Mouse (Mus musculus) liver, adult 2 months (tissue): ENCODE measurements at regions not wholly inside any gene's neighbourhood (a gene's known extent, or its start where the extent isn't known, plus 50 kb on each side); places are given as distances from the start of the nearest gene placed in this dataset.

Experiments used
- DNase-seq: peaks from one replicate; pipeline ENCODE4 v3.0.0-alpha.2; 2011; ENCODE audit warnings: low read depth, low spot score; ENCODE audit errors: extremely low read depth
- H3K27ac ChIP-seq: fragments of 200-500 bp; replicated peaks from 2 replicates; pipeline ENCODE4 v1.5.1; 2012; ENCODE audit warnings: low read depth, mild to moderate bottlenecking, control low read depth, inconsistent platforms, low read length; ENCODE audit not compliant: insufficient read depth
- H3K27me3 ChIP-seq: fragments of 200-500 bp; 2 replicates; pipeline ENCODE4 v1.6.1; 2012; ENCODE audit warnings: mild to moderate bottlenecking, moderate library complexity, low read length, inconsistent platforms; ENCODE audit not compliant: control insufficient read depth, insufficient read depth
- H3K36me3 ChIP-seq: fragments of 200-500 bp; 2 replicates; pipeline ENCODE4 v1.6.1; 2012; ENCODE audit warnings: low read length, inconsistent platforms; ENCODE audit not compliant: control insufficient read depth, insufficient read depth
- H3K4me1 ChIP-seq: fragments of 200-500 bp; 2 replicates; pipeline ENCODE4 v1.6.1; 2011; ENCODE audit warnings: low read length; ENCODE audit not compliant: control insufficient read depth, insufficient read depth
- H3K4me3 ChIP-seq: fragments of 200-500 bp; 2 replicates; pipeline ENCODE4 v1.5.1; 2011; ENCODE audit warnings: low read depth, mild to moderate bottlenecking, control low read depth, low read length, moderate library complexity; ENCODE audit not compliant: insufficient read depth
- H3K79me2 ChIP-seq: fragments of 200-500 bp; 2 replicates; pipeline ENCODE4 v1.6.1; 2012; ENCODE audit warnings: inconsistent platforms, mild to moderate bottlenecking, low read length, moderate library complexity; ENCODE audit not compliant: control insufficient read depth, insufficient read depth
- H3K9ac ChIP-seq: fragments of 200-500 bp; 2 replicates; pipeline ENCODE4 v1.6.1; 2012; ENCODE audit warnings: low read depth, mild to moderate bottlenecking, control low read depth, inconsistent platforms, low read length
- CTCF ChIP-seq: fragments of 200-500 bp; IDR thresholded peaks from 2 replicates; pipeline ENCODE4 v1.5.1; 2011; ENCODE audit warnings: low read depth, low read length, control low read depth
- POLR2A ChIP-seq: fragments of 200-500 bp; IDR thresholded peaks from 2 replicates; pipeline ENCODE4 v1.6.1; 2011; ENCODE audit warnings: low read length, control low read depth; ENCODE audit not compliant: insufficient read depth; ENCODE audit errors: extremely low read depth
- WGBS: fragments of 180-500 bp; shearing (Covaris S2); methylation state at CpG from one replicate; pipeline ENCODE4 v1.1.7; 2018; 5-methylcytosine and 5-hydroxymethylcytosine counted together

DNA sequence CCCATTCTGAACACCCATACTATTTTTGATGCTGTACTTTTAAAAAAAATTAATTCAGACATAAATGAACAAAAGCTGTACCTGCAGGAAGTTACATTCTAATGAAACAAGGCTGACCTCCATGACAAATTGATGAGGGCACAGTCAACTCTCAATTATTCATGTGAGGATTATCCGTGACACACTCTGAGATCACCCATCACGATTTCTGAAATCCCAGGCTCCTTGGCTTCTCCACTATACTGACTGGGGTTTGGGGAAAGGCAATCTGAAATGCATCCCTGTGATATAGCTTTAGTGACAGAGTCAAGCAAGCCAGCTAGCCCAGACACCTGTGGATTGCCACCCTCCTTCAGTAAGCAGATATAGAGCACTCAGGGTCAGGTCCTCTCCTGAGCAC is 320.9 kb upstream of the Arid1b start:
- WGBS: 88% methylated on average over 2 of the region's 2 CpGs
- Histone ChIP-seq H3K27me3 (no peaks in the 10 kb centered on the region), H3K27ac (no peak overlapping the region), H3K36me3 (no peaks in the 10 kb centered on the region), H3K4me1 (no peaks in the 10 kb centered on the region), H3K4me3 (no peak overlapping the region), H3K79me2 (no peaks in the 10 kb centered on the region), H3K9ac (no peak overlapping the region)
- no peak for TF ChIP-seq CTCF
- no peak for TF ChIP-seq POLR2A
- no peak for DNase-seq

DNA sequence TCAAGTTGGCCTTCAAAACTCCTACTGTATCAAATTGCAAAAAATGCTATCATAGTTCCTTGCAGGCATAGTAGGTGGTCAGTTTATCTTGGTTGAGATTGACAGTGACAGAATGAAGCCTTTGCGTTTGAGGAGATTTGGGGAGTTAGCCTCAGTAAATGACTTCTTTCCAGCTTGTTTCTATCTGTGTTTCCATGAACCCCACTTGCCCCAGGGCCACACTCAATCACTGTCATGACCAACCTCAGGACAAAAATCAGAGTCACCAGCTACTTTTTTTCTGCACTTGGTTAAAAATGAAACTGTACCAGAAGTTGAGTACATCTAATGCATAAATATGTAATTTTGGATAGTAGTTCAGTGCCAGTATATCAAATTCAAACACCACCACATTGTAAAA is 287.7 kb upstream of the Arid1b start:
- TF ChIP-seq CTCF: no peak
- TF ChIP-seq POLR2A: no peak
- Histone ChIP-seq H3K27me3 (no peaks in the 10 kb centered on the region), H3K27ac (no peak overlapping the region), H3K36me3 (no peaks in the 10 kb centered on the region), H3K4me3 (no peak overlapping the region), H3K79me2 (no peaks in the 10 kb centered on the region), H3K9ac (no peak overlapping the region), H3K4me1 (no peaks in the 10 kb centered on the region)
- 86% methylated on average over 1 of the region's 1 CpGs for WGBS
- no peak for DNase-seq

DNA sequence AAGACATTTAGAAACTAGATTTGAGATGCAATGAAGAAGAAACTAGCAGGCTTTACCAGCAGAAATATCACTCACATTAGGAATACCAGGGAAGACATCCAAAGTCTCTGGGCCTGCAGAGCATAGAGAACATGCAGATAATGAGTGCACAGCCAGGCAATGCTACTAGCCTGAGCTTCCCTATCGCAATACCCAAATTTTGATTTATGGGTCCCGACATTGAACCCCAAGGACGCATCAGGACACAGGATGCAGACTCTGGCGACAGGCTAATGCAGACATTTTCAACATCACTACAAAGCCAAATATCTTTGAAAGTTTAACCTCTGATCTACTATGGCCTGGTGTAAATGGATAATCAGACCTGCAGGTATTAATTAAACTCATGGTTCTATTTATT is 273.1 kb upstream of the Arid1b start:
- 89% methylated on average over 4 of the region's 4 CpGs for WGBS
- Histone ChIP-seq H3K4me1 (no peaks in the 10 kb centered on the region), H3K36me3 (no peaks in the 10 kb centered on the region), H3K79me2 (no peaks in the 10 kb centered on the region), H3K27me3 (no peaks in the 10 kb centered on the region), H3K27ac (no peak overlapping the region), H3K4me3 (no peak overlapping the region), H3K9ac (no peak overlapping the region)
- DNase-seq: no peak
- TF ChIP-seq POLR2A: no peak
- TF ChIP-seq CTCF: no peak

DNA sequence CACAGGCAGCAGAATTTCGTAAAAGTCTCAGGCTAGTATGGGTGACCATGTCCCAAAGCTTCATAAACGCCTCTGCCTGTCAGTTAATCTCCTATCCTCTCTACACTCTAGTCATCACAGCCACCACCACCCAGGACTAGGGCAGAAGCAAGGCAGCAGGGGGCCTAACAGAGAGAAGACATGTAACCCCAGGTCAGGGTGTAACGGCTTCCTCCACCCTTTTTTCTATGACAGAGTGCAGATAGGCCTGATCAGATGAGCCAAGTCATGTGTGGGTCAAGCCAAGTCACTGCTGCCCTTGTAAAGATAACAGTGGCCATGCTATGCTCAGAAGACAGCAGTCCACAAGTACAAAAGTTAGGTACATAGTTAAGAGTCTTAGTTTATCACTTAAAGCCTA is 270.1 kb upstream of the Arid1b start:
- Histone ChIP-seq H3K4me3 (no peak overlapping the region), H3K9ac (no peak overlapping the region), H3K4me1 (no peaks in the 10 kb centered on the region), H3K36me3 (no peaks in the 10 kb centered on the region), H3K79me2 (no peaks in the 10 kb centered on the region), H3K27ac (no peak overlapping the region), H3K27me3 (no peaks in the 10 kb centered on the region; the same call in 1 of the 2 replicates)
- WGBS: 70% methylated on average over 3 of the region's 3 CpGs
- TF ChIP-seq CTCF (no peak), POLR2A (no peak)
- no peak for DNase-seq

DNA sequence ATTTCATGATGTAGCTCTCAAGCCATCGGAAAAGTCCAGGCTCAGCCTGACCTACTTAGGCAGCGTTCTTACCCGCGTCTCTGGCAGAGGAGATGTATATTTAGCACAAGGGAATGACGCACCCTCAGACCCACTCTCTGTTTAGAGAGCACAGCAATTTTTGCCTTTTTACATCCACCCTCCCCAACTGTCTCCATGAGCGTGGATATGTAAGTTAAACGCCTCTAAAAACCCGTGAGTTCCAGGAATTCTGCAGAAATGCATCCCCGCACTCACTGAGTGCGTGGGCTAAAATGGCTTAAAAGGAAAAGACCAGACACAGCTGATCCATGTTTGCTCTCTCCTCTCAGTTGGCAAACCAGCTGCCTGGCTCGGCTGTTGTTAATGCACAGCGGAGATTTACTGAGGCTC is 267.8 kb upstream of the Arid1b start:
- no peak overlapping the region for H3K4me3 ChIP-seq
- no peaks in the 10 kb centered on the region; the same call in 1 of the 2 replicates for H3K27me3 ChIP-seq
- no peaks in the 10 kb centered on the region for H3K4me1 ChIP-seq
- H3K79me2 ChIP-seq: no peaks in the 10 kb centered on the region
- 75% methylated on average over 12 of the region's 12 CpGs for WGBS
- DNase-seq: no peak
- no peaks in the 10 kb centered on the region for H3K36me3 ChIP-seq
- no peak for TF ChIP-seq CTCF
- TF ChIP-seq POLR2A: no peak
- H3K9ac ChIP-seq: no peak overlapping the region
- no peak overlapping the region for H3K27ac ChIP-seq

DNA sequence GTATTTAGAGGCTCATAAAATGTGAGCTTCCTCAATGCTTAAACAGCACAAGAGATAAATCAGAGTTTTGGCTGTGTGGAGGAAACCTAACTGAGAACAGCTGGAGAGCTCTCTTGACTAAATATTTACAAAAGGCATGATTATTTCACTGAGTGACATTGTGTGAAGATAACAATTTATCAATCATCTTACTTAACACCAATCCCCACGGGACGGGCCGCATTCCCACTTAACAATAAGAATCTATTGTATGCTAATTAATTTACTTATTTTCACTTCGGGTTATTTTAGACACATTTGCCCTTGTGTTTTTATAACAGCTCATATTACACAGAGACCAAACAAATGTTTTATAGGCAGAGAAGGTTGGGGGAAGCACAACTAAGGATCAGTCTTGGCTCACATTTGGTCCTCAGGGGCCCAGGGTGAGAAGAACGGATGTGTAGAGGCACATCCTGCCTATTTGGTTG is 259.7 kb upstream of the Arid1b start:
- WGBS: 33% methylated on average over 5 of the region's 5 CpGs
- H3K4me1 ChIP-seq: no peaks in the 10 kb centered on the region
- H3K36me3 ChIP-seq: no peaks in the 10 kb centered on the region
- no peak overlapping the region for H3K4me3 ChIP-seq
- H3K79me2 ChIP-seq: no peaks in the 10 kb centered on the region
- DNase-seq: no peak
- no peak overlapping the region for H3K27ac ChIP-seq
- H3K27me3 ChIP-seq: no peaks in the 10 kb centered on the region
- no peak overlapping the region for H3K9ac ChIP-seq
- TF ChIP-seq POLR2A: no peak
- TF ChIP-seq CTCF: no peak
